ENCODE assay signal across 9 mouse cellular contexts in the genomic region with DNA sequence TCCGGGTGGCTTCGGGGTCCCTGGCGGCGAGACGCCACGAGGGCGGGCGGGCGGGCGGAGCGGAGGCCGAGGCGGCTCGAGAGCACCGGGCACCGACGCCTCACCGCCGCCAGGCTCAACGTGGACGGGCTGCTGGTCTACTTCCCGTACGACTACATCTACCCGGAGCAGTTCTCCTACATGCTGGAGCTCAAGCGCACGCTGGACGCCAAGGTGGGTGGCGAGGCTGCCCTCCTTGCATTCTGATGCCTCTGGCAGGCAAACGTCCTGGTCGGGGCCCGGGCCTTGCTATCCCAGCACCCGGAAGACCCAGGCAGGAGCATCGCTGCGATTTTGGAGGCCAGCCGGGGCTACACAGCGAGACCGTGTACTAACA. TPM values are rescaled to one million over a fixed set of nuclear protein-coding genes. Genes with fewer than 3 reads are reported as not detected.
A peak's percentile ranks its signal among the peaks of the same experiment; 100 is the strongest.
DNase-seq lines count a peak whose midpoint lies in the region; ATAC-seq and TF ChIP-seq lines count a peak whose summit lies in the region.
"Had no signal": no experiment of that assay in that cellular context is flagged by ENCODE, and none has a peak within 500 bp of the region (broad histone marks: within the 10 kb centered on the region; RNA-seq: fewer than 3 reads in every experiment).

No protein-coding gene starts in this region.

- no peak for TF ChIP-seq POLR2A in ES-Bruce4 (IDR thresholded peaks at IDR 0.05; ENCODE audit: insufficient read depth, low read length)

- 0 out of 2 replicates have a peak overlapping the region, but pooled peaks have one; percentile 15 for H3K27ac ChIP-seq in heart, embryonic 11.5 days (ENCODE audit: low read depth, low read length)
- no peak overlapping the region for H3K27ac ChIP-seq in ES-Bruce4 (ENCODE audit: insufficient read depth, low read length)
- no peak overlapping the region; the same call in 1 of the 2 replicates for H3K27ac ChIP-seq in embryonic facial prominence, embryonic 13.5 days
- H3K27ac ChIP-seq in intestine, embryonic 14.5 days (ENCODE audit: low read depth) = no peak overlapping the region
- peak overlapping the region; percentile 70 for H3K27ac ChIP-seq in midbrain, embryonic 14.5 days (replicated peaks; ENCODE audit: low read depth, low read length)

- no peaks in the 10 kb centered on the region for H3K9me3 ChIP-seq in heart, embryonic 11.5 days (replicated peaks; ENCODE audit: control insufficient read depth, low read length)
- H3K9me3 ChIP-seq in ES-Bruce4 (replicated peaks; ENCODE audit: control insufficient read depth, insufficient read depth, low read length, poor library complexity, severe bottlenecking) = no peaks in the 10 kb centered on the region
- no peaks in the 10 kb centered on the region for H3K9me3 ChIP-seq in embryonic facial prominence, embryonic 13.5 days
- H3K9me3 ChIP-seq in intestine, embryonic 14.5 days (ENCODE audit: control insufficient read depth, low read length) = no peaks in the 10 kb centered on the region
- H3K9me3 ChIP-seq in midbrain, embryonic 14.5 days (ENCODE audit: control insufficient read depth, low read length) = no peaks in the 10 kb centered on the region

- ATAC-seq in heart, embryonic 11.5 days (replicated peaks; ENCODE audit: insufficient number of reproducible peaks, low FRiP score, low TSS enrichment) = peak; percentile 40; the same call in 1 of the 2 replicates
- ATAC-seq in embryonic facial prominence, embryonic 13.5 days (ENCODE audit: insufficient number of reproducible peaks, insufficient read depth, low FRiP score, low TSS enrichment, low read depth) = peak; percentile 28; the same call in 1 of the 2 replicates
- ATAC-seq in intestine, embryonic 14.5 days (replicated peaks; ENCODE audit: low FRiP score, low TSS enrichment, low read depth) = peak; percentile 62
- ATAC-seq in midbrain, embryonic 14.5 days (ENCODE audit: low FRiP score, low TSS enrichment) = peak; percentile 66

- peaks cover 7% of the 10 kb centered on the region; the same call in 1 of the 2 replicates for H3K4me1 ChIP-seq in heart, embryonic 11.5 days (ENCODE audit: control insufficient read depth, insufficient read depth, low read length)
- no peaks in the 10 kb centered on the region for H3K4me1 ChIP-seq in ES-Bruce4 (ENCODE audit: control insufficient read depth, insufficient read depth, low read length)
- H3K4me1 ChIP-seq in embryonic facial prominence, embryonic 13.5 days = peaks cover 15% of the 10 kb centered on the region
- H3K4me1 ChIP-seq in intestine, embryonic 14.5 days (replicated peaks; ENCODE audit: control insufficient read depth, insufficient read depth, low read length) = peaks cover 14% of the 10 kb centered on the region
- peaks cover 13% of the 10 kb centered on the region for H3K4me1 ChIP-seq in midbrain, embryonic 14.5 days (ENCODE audit: control insufficient read depth, insufficient read depth, low read length)

- H3K36me3 ChIP-seq in heart, embryonic 11.5 days (ENCODE audit: control insufficient read depth, insufficient read depth, low read length) = peaks cover 16% of the 10 kb centered on the region
- H3K36me3 ChIP-seq in ES-Bruce4 (ENCODE audit: control insufficient read depth, insufficient read depth, low read length, poor library complexity, severe bottlenecking) = peaks cover 9% of the 10 kb centered on the region
- peaks cover 49% of the 10 kb centered on the region for H3K36me3 ChIP-seq in embryonic facial prominence, embryonic 13.5 days
- peaks cover 31% of the 10 kb centered on the region for H3K36me3 ChIP-seq in intestine, embryonic 14.5 days (ENCODE audit: control insufficient read depth, insufficient read depth, low read length)
- H3K36me3 ChIP-seq in midbrain, embryonic 14.5 days (ENCODE audit: control insufficient read depth, insufficient read depth, low read length) = peaks cover 33% of the 10 kb centered on the region

- peak overlapping the region; percentile 83 for H3K9ac ChIP-seq in heart, embryonic 11.5 days (ENCODE audit: low read depth, low read length)
- H3K9ac ChIP-seq in ES-Bruce4 (ENCODE audit: low read depth, poor library complexity, severe bottlenecking) = peak overlapping the region; percentile 73
- peak overlapping the region; percentile 94 for H3K9ac ChIP-seq in embryonic facial prominence, embryonic 13.5 days
- peak overlapping the region; percentile 73 for H3K9ac ChIP-seq in intestine, embryonic 14.5 days (ENCODE audit: low read length)
- H3K9ac ChIP-seq in midbrain, embryonic 14.5 days (replicated peaks; ENCODE audit: low read length) = peak overlapping the region; percentile 78

- no peaks in the 10 kb centered on the region for H3K27me3 ChIP-seq in heart, embryonic 11.5 days (ENCODE audit: control insufficient read depth, insufficient read depth, low read length)
- no peaks in the 10 kb centered on the region for H3K27me3 ChIP-seq in ES-Bruce4 (ENCODE audit: control insufficient read depth, insufficient read depth, low read length, poor library complexity, severe bottlenecking)
- no peaks in the 10 kb centered on the region for H3K27me3 ChIP-seq in embryonic facial prominence, embryonic 13.5 days
- H3K27me3 ChIP-seq in intestine, embryonic 14.5 days (replicated peaks; ENCODE audit: control insufficient read depth, insufficient read depth, low read length) = no peaks in the 10 kb centered on the region
- H3K27me3 ChIP-seq in midbrain, embryonic 14.5 days (ENCODE audit: control insufficient read depth, insufficient read depth, low read length) = no peaks in the 10 kb centered on the region

- intact Hi-C loops in heart, postnatal 36 days (cut with DNase I) = no loop called here

- TF ChIP-seq CTCF in ES-Bruce4 (IDR thresholded peaks at IDR 0.05; ENCODE audit: low read depth, low read length) = no peak

- DNase-seq in heart, postnatal 36 days = no peak
- no peak for DNase-seq in intestine, embryonic 14.5 days (ENCODE audit: low spot score)
- no peak for DNase-seq in midbrain, embryonic 14.5 days
- no peak for DNase-seq in natural killer cell, adult 2 months (ENCODE audit: low spot score in 2 of 2)
- no peak for DNase-seq in urinary bladder, adult 18-20 months (ENCODE audit: low spot score in 2 of 2)

- no peak for TF ChIP-seq EP300 in ES-Bruce4 (IDR thresholded peaks at IDR 0.05; ENCODE audit: insufficient read depth, low read depth, low read length)

- peak overlapping the region; percentile 95 for H3K4me2 ChIP-seq in heart, embryonic 11.5 days
- peak overlapping the region; percentile 87 for H3K4me2 ChIP-seq in embryonic facial prominence, embryonic 13.5 days
- H3K4me2 ChIP-seq in intestine, embryonic 14.5 days (ENCODE audit: low read length) = peak overlapping the region; percentile 89
- H3K4me2 ChIP-seq in midbrain, embryonic 14.5 days (ENCODE audit: low read length) = peak overlapping the region; percentile 84

- under 1% methylated on average over 23 of the region's 37 CpGs for WGBS in heart, embryonic 11.5 days (ENCODE audit: insufficient replicate concordance)
- WGBS in embryonic facial prominence, embryonic 13.5 days = 0% methylated on average over 19 of the region's 37 CpGs
- under 1% methylated on average over 29 of the region's 37 CpGs for WGBS in intestine, embryonic 14.5 days
- under 1% methylated on average over 29 of the region's 37 CpGs for WGBS in midbrain, embryonic 14.5 days

- H3K4me3 ChIP-seq in heart, embryonic 11.5 days (ENCODE audit: low read depth, low read length) = peak overlapping the region; percentile 92
- H3K4me3 ChIP-seq in ES-Bruce4 (ENCODE audit: low read depth, low read length) = peak overlapping the region; percentile 89
- H3K4me3 ChIP-seq in embryonic facial prominence, embryonic 13.5 days = peak overlapping the region; percentile 92
- peak overlapping the region; percentile 84 for H3K4me3 ChIP-seq in intestine, embryonic 14.5 days (ENCODE audit: low read depth, low read length)
- peak overlapping the region; percentile 88 for H3K4me3 ChIP-seq in midbrain, embryonic 14.5 days (replicated peaks; ENCODE audit: low read depth, low read length)

RNA-seq across cellular contexts. Expression of gene Ercc2, which starts 0.3 kb away (rescaled TPM):
- polyA plus RNA-seq in heart, embryonic 11.5 days (2014; fragmentation: Nextera tagmentation; extraction: Ambion mirVana) = 6.1 and 6.6 TPM in 2 replicates
- 10 to 100 TPM; 11.8 to 12.0 TPM for total RNA-seq in heart, postnatal 36 days (2021)
- polyA plus RNA-seq in ES-Bruce4 (2011; ENCODE audit: insufficient read depth, insufficient read length, low read depth, missing spikeins) = 22.6 and 28.5 TPM in 2 replicates
- 17.0 and 17.4 TPM in 2 replicates for polyA plus RNA-seq in embryonic facial prominence, embryonic 13.5 days (2015; fragmentation: Nextera tagmentation; extraction: Ambion mirVana)
- polyA plus RNA-seq in intestine, embryonic 14.5 days (2014; fragmentation: Nextera tagmentation; extraction: Ambion mirVana) = 11.3 and 13.3 TPM in 2 replicates
- 21.6 and 27.9 TPM in 2 replicates for polyA plus RNA-seq in midbrain, embryonic 14.5 days (2014; fragmentation: Nextera tagmentation; extraction: Ambion mirVana)

RNA-seq across cellular contexts. Expression of gene Klc3, which starts 21.8 kb away (rescaled TPM):
- 2.2 and 3.7 TPM in 2 replicates for polyA plus RNA-seq in heart, embryonic 11.5 days (2014; fragmentation: Nextera tagmentation; extraction: Ambion mirVana)
- under 1 TPM; 0.24 to 0.92 TPM for total RNA-seq in heart, postnatal 36 days (2021)
- polyA plus RNA-seq in ES-Bruce4 (2011; ENCODE audit: insufficient read depth, insufficient read length, low read depth, missing spikeins) = 17.6 and 18.7 TPM in 2 replicates
- polyA plus RNA-seq in embryonic facial prominence, embryonic 13.5 days (2015; fragmentation: Nextera tagmentation; extraction: Ambion mirVana) = 14.5 and 14.8 TPM in 2 replicates
- polyA plus RNA-seq in intestine, embryonic 14.5 days (2014; fragmentation: Nextera tagmentation; extraction: Ambion mirVana) = 2.4 and 3.4 TPM in 2 replicates
- polyA plus RNA-seq in midbrain, embryonic 14.5 days (2014; fragmentation: Nextera tagmentation; extraction: Ambion mirVana) = 0.36 and 0.59 TPM in 2 replicates

RNA-seq across cellular contexts. Expression of gene Ckm, which starts 22.4 kb away (rescaled TPM):
- polyA plus RNA-seq in heart, embryonic 11.5 days (2014; fragmentation: Nextera tagmentation; extraction: Ambion mirVana) = 11.0 and 13.3 TPM in 2 replicates
- 1,000 to 10,000 TPM; 3,967 to 4,539 TPM for total RNA-seq in heart, postnatal 36 days (2021)
- polyA plus RNA-seq in ES-Bruce4 (2011; ENCODE audit: insufficient read depth, insufficient read length, low read depth, missing spikeins) = not detected in 2 replicates
- 2.1 TPM in 1 of 2 replicates, not detected in the other for polyA plus RNA-seq in embryonic facial prominence, embryonic 13.5 days (2015; fragmentation: Nextera tagmentation; extraction: Ambion mirVana)
- polyA plus RNA-seq in intestine, embryonic 14.5 days (2014; fragmentation: Nextera tagmentation; extraction: Ambion mirVana) = 0.60 and 1.1 TPM in 2 replicates
- polyA plus RNA-seq in midbrain, embryonic 14.5 days (2014; fragmentation: Nextera tagmentation; extraction: Ambion mirVana) = 0.35 TPM in 1 of 2 replicates, not detected in the other
- total RNA-seq: neutrophil, adult 5-6 weeks had no signal

RNA-seq across cellular contexts. Expression of gene Ppp1r13l, which starts 22.6 kb away (rescaled TPM):
- polyA plus RNA-seq in heart, embryonic 11.5 days (2014; fragmentation: Nextera tagmentation; extraction: Ambion mirVana) = 12.4 and 17.6 TPM in 2 replicates
- total RNA-seq in heart, postnatal 36 days (2021) = 10 to 100 TPM; 35.8 to 44.2 TPM
- polyA plus RNA-seq in ES-Bruce4 (2011; ENCODE audit: insufficient read depth, insufficient read length, low read depth, missing spikeins) = 21.9 and 25.5 TPM in 2 replicates
- polyA plus RNA-seq in embryonic facial prominence, embryonic 13.5 days (2015; fragmentation: Nextera tagmentation; extraction: Ambion mirVana) = 8.3 and 12.6 TPM in 2 replicates
- 4.4 and 4.9 TPM in 2 replicates for polyA plus RNA-seq in intestine, embryonic 14.5 days (2014; fragmentation: Nextera tagmentation; extraction: Ambion mirVana)
- polyA plus RNA-seq in midbrain, embryonic 14.5 days (2014; fragmentation: Nextera tagmentation; extraction: Ambion mirVana) = 1.6 and 1.9 TPM in 2 replicates

RNA-seq across cellular contexts. Expression of gene Cd3eap, which starts 22.9 kb away (rescaled TPM):
- polyA plus RNA-seq in heart, embryonic 11.5 days (2014; fragmentation: Nextera tagmentation; extraction: Ambion mirVana) = 17.6 and 18.9 TPM in 2 replicates
- total RNA-seq in heart, postnatal 36 days (2021) = 10 to 100 TPM; 10.4 to 11.2 TPM
- 14.6 and 16.8 TPM in 2 replicates for polyA plus RNA-seq in ES-Bruce4 (2011; ENCODE audit: insufficient read depth, insufficient read length, low read depth, missing spikeins)
- 29.4 and 30.5 TPM in 2 replicates for polyA plus RNA-seq in embryonic facial prominence, embryonic 13.5 days (2015; fragmentation: Nextera tagmentation; extraction: Ambion mirVana)
- polyA plus RNA-seq in intestine, embryonic 14.5 days (2014; fragmentation: Nextera tagmentation; extraction: Ambion mirVana) = 23.9 and 25.8 TPM in 2 replicates
- 16.4 and 18.9 TPM in 2 replicates for polyA plus RNA-seq in midbrain, embryonic 14.5 days (2014; fragmentation: Nextera tagmentation; extraction: Ambion mirVana)

Comparison
In these comparisons a context has a peak if more than half of its experiments do, and no peak if none do; other contexts are left out.
1. H3K27ac ChIP-seq: peak in heart, embryonic 11.5 days (single experiment) and midbrain, embryonic 14.5 days (single experiment); none in ES-Bruce4 (single experiment), embryonic facial prominence, embryonic 13.5 days (single experiment) and intestine, embryonic 14.5 days (single experiment).
2. Peak in every context shown above with its lines, with median percentiles within 50 percentile points of each other: ATAC-seq, H3K4me2 ChIP-seq, H3K4me3 ChIP-seq and H3K9ac ChIP-seq.